Mouse (Mus musculus): Measurements from ENCODE around the gene Ppm1a.

- no peak for TF ChIP-seq CTCF (IDR thresholded peaks at IDR 0.05; ENCODE audit: insufficient read depth, low read length)
- no peak for TF ChIP-seq POLR2A (IDR thresholded peaks at IDR 0.05; ENCODE audit: borderline replicate concordance, extremely low read depth, low read depth, low read length)
These were observed 14.5 kb downstream of the Ppm1a start for GRCm38 (mm10) chr12:72771711-72772110.

Measured in lung, adult 2 months (tissue).